Mouse (Mus musculus) cortical plate, adult 2 months (tissue): ENCODE data around the gene Hrh1.

Experiments
- CTCF ChIP-seq: fragments of 200-500 bp; IDR thresholded peaks from 2 replicates; pipeline ENCODE4 v1.5.1; 2011; ENCODE audit warnings: mild to moderate bottlenecking, control low read depth, low read length; ENCODE audit not compliant: insufficient read depth; ENCODE audit errors: extremely low read depth
- POLR2A ChIP-seq: fragments of 200-500 bp; IDR thresholded peaks from 2 replicates; pipeline ENCODE4 v1.6.1; 2011; ENCODE audit warnings: mild to moderate bottlenecking, low read length, control low read depth; ENCODE audit not compliant: insufficient read depth; ENCODE audit errors: extremely low read depth

- TF ChIP-seq POLR2A (no peak), CTCF (no peak)
These were observed 2.8 kb upstream of the Hrh1 start for GRCm38 (mm10) chr6:114394982-114395381.
